Mouse (Mus musculus) ES-E14 (cell line): Measurements from ENCODE around the gene Pclo. TPM values are rescaled to one million over a fixed set of nuclear protein-coding genes. Genes with fewer than 3 reads are reported as not detected.

Experiments used
- DNase-seq: peaks from one replicate; pipeline ENCODE4 v3.0.0-alpha.2; 2013; ENCODE audit warnings: low read depth, low spot score
- H3K27ac ChIP-seq: 2 replicates; pipeline ENCODE4 v1.5.1; 2012; ENCODE audit warnings: low read depth, mild to moderate bottlenecking, low read length, moderate library complexity, mixed read lengths; ENCODE audit not compliant: poor library complexity, insufficient read depth, severe bottlenecking
- H3K36me3 ChIP-seq: 2 replicates; pipeline ENCODE4 v1.6.1; 2012; ENCODE audit warnings: mild to moderate bottlenecking, low read length, moderate library complexity, mixed read lengths; ENCODE audit not compliant: control insufficient read depth, poor library complexity, insufficient read depth, severe bottlenecking
- H3K4me1 ChIP-seq, 2 experiments: fragments of 150-350 bp in 1 of 2; sonication (generic) in 1 of 2; 2 replicates each; pipeline ENCODE4 v1.6.1; 2012; ENCODE audit warnings: low read length in 2 of 2, mild to moderate bottlenecking in 1 of 2, mixed read lengths in 1 of 2; ENCODE audit not compliant: control insufficient read depth in 2 of 2, insufficient read depth in 2 of 2, poor library complexity in 1 of 2
- H3K4me3 ChIP-seq, 2 experiments: fragments of 150-350 bp in 1 of 2; sonication (generic) in 1 of 2; 2 replicates each; pipeline ENCODE4 v1.5.1; 2012; ENCODE audit warnings: low read length in 2 of 2, low read depth in 1 of 2, mild to moderate bottlenecking in 1 of 2, mixed read lengths in 1 of 2; ENCODE audit not compliant: insufficient read depth in 1 of 2, poor library complexity in 1 of 2, severe bottlenecking in 1 of 2
- H3K9ac ChIP-seq: 2 replicates; pipeline ENCODE4 v1.6.1; 2012; ENCODE audit warnings: low read depth, mild to moderate bottlenecking, low read length, mixed read lengths; ENCODE audit not compliant: poor library complexity, insufficient read depth, severe bottlenecking
- H3K9me3 ChIP-seq: fragments of 150-350 bp; sonication (generic); 2 replicates; pipeline ENCODE4 v1.6.1; 2012; ENCODE audit warnings: low read depth, mild to moderate bottlenecking, low read length; ENCODE audit not compliant: control insufficient read depth, insufficient read depth
- CHD2 ChIP-seq: IDR thresholded peaks from 2 replicates; pipeline ENCODE4 v1.6.1; 2014; ENCODE audit warnings: mild to moderate bottlenecking, low read depth, low read length, inconsistent platforms
- HCFC1 ChIP-seq: IDR thresholded peaks from 2 replicates; pipeline ENCODE4 v1.6.1; 2012; ENCODE audit warnings: low read length, inconsistent platforms, borderline replicate concordance; ENCODE audit not compliant: insufficient read depth
- MAFK ChIP-seq: IDR thresholded peaks from 2 replicates; pipeline ENCODE4 v1.6.1; 2014; ENCODE audit warnings: mild to moderate bottlenecking, low read depth, low read length, inconsistent platforms; ENCODE audit not compliant: insufficient read depth
- ZC3H11A ChIP-seq: IDR thresholded peaks from 2 replicates; pipeline ENCODE4 v1.6.1; 2012; ENCODE audit warnings: low read depth, mild to moderate bottlenecking, inconsistent platforms, low read length, borderline replicate concordance
- ZNF384 ChIP-seq: IDR thresholded peaks from 2 replicates; pipeline ENCODE4 v1.6.1; 2012; ENCODE audit warnings: low read depth, low read length, inconsistent platforms
- in situ Hi-C, 2 experiments: fragments of 600-800 bp; cut with MboI; formaldehyde crosslinking; loops; one replicate each; pipeline ENCODE4 v1.15.1; 2025; ENCODE audit warnings: low sequenced_read_pairs in 2 of 2, inconsistent platforms in 1 of 2; ENCODE audit not compliant: unreplicated experiment in 2 of 2
- total RNA-seq: library from RNA; depleted of rRNA; stranded (reverse); fragments of 300-350 nt; gene quantifications from 2 replicates; pipeline ENCODE4 v1.2.3, GENCODE M21; 2012

Pclo gene
- total RNA-seq, 1 experiment, result 0.27 TPM

DNA sequence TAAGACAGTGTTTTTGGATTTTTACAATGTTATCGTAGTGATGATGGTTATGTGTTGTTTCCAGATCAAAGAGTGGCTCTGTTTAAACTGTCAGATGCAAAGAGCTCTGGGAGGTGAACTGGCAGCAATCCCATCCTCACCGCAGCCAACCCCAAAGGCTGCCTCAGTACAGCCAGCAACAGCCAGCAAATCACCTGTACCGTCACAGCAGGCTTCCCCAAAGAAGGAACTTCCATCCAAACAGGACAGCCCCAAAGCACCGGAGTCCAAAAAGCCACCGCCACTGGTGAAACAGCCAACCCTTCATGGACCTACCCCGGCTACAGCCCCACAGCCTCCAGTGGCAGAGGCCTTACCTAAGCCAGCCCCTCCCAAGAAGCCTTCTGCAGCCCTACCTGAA is 24.6 kb downstream of the Pclo start:
- H3K4me3 ChIP-seq, result no peak overlapping the region
- no peaks in the 10 kb centered on the region for H3K4me1 ChIP-seq
- no peaks in the 10 kb centered on the region for H3K36me3 ChIP-seq
- H3K9ac ChIP-seq, result no peak overlapping the region
- no peak overlapping the region for H3K27ac ChIP-seq
- in situ Hi-C loops, result no loop called here
- no peaks in the 10 kb centered on the region for H3K9me3 ChIP-seq
- no peak for DNase-seq
- TF ChIP-seq CHD2 (no peak), ZNF384 (no peak), HCFC1 (no peak), ZC3H11A (no peak), MAFK (no peak)

- Histone ChIP-seq H3K9ac (no peak overlapping the region), H3K9me3 (no peaks in the 10 kb centered on the region), H3K36me3 (no peaks in the 10 kb centered on the region), H3K27ac (no peak overlapping the region), H3K4me1 (no peaks in the 10 kb centered on the region), H3K4me3 (no peak overlapping the region)
- in situ Hi-C loops, result no loop called here
- TF ChIP-seq CHD2, result no peak
- DNase-seq, result no peak
Observed at GRCm38 (mm10) chr5:14539961-14540627, 25.4 kb downstream of the Pclo start.

DNA sequence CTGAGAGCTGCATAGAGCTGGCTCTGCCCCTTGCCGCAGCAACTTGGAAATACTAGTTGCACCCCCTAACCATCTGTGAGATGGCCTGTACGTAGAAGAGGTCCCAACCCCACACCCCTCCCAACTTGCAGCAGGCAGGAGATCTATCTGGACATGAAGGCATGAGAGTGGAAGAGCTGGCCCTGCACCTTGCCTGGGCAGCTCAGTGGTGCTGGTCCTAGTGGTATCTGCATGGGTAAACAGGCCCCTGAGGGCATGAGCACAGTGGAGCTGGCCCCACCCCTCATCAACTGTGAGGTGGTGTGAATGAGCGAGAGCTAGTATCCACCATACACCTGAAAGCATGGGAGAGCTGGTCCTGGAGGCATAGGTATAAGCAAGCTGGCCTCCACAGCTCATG is 60.9 kb downstream of the Pclo start:
- in situ Hi-C loops, result no loop called here
- DNase-seq, result no peak
- no peak for TF ChIP-seq ZNF384
- no peak for TF ChIP-seq HCFC1
- TF ChIP-seq ZC3H11A, result no peak
- H3K4me3 ChIP-seq, result no peak overlapping the region
- no peak overlapping the region for H3K9ac ChIP-seq
- no peaks in the 10 kb centered on the region for H3K9me3 ChIP-seq
- no peaks in the 10 kb centered on the region for H3K4me1 ChIP-seq
- no peaks in the 10 kb centered on the region for H3K36me3 ChIP-seq
- no peak overlapping the region for H3K27ac ChIP-seq

- no peak overlapping the region for H3K27ac ChIP-seq
- H3K4me1 ChIP-seq, result peaks cover 0 to 2% of the 10 kb centered on the region in 2 experiments; a peak in 2 of 4 replicates
- no peaks in the 10 kb centered on the region for H3K9me3 ChIP-seq
- H3K9ac ChIP-seq, result no peak overlapping the region
- no peak for DNase-seq
- in situ Hi-C loops, result no loop called here
- TF ChIP-seq MAFK (no peak), ZNF384 (no peak), ZC3H11A (no peak), HCFC1 (no peak), CHD2 (no peak)
- H3K36me3 ChIP-seq, result no peaks in the 10 kb centered on the region
- H3K4me3 ChIP-seq, result no peak overlapping the region
Observed at GRCm38 (mm10) chr5:14591479-14591878, 76.8 kb downstream of the Pclo start.

DNA sequence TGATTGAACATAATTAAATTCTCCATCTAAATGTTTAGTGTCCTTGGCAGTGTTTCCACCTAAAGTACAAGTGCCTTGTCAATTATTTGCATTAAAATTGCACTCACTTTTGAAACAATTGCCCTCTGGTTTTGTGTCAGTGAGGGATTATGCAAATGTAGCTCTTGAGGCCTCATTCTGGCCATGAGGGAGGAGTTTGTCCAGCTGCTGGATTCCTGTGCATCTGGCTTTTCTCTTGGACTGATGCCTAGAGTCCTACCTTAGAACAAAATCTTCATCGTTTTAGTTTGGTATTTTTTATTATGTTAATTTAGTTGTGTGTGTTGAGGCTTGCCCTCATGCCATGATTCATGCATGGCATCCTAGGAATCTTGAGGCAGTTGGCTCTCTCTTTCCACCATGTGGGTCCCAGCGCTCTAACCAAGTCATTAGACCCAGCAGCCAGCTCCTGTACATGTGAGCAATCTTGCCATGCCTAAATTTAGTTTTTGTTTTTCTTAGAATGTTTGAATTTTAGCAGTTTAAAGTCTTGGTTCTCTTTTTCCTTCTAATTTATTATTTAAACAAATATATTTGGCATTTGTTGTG is 80.8 kb downstream of the Pclo start:
- no peak for TF ChIP-seq HCFC1
- TF ChIP-seq CHD2, result no peak
- TF ChIP-seq MAFK, result no peak
- TF ChIP-seq ZNF384, result no peak
- TF ChIP-seq ZC3H11A, result no peak
- no peak overlapping the region for H3K9ac ChIP-seq
- in situ Hi-C loops, result no loop called here
- H3K9me3 ChIP-seq, result no peaks in the 10 kb centered on the region
- no peak overlapping the region for H3K4me3 ChIP-seq
- no peaks in the 10 kb centered on the region for H3K36me3 ChIP-seq
- H3K4me1 ChIP-seq, result no peaks in the 10 kb centered on the region
- no peak overlapping the region for H3K27ac ChIP-seq
- DNase-seq, result no peak
